Mouse (Mus musculus): Measurements from ENCODE around the gene Limk1.

Limk1 gene

DNA sequence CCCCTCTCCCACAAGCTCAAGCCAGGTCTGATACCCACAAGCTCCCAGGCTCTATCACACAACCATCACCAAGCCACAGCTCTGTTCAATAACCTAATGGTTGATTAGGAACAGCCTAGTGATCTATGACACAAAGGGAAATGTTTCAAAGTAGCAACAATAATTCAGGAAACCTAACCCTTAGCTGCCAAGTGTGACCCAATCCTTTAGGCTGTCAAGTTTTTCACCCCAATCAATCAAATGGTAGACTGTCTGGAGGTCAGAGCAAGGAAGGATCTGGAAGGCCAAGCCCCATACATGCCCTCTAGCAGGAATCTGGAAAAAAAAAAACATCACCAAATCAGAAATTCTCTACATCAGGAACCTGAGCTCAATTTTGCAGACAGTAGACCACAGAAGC, 57.6 kb downstream of the Limk1 start:
- DNase-seq (ENCODE audit: low read depth, low spot score), result no peak

- DNase-seq (ENCODE audit: low read depth, low spot score), result no peak
Observed at GRCm38 (mm10) chr5:134629508-134629907, 58.9 kb downstream of the Limk1 start.

DNA sequence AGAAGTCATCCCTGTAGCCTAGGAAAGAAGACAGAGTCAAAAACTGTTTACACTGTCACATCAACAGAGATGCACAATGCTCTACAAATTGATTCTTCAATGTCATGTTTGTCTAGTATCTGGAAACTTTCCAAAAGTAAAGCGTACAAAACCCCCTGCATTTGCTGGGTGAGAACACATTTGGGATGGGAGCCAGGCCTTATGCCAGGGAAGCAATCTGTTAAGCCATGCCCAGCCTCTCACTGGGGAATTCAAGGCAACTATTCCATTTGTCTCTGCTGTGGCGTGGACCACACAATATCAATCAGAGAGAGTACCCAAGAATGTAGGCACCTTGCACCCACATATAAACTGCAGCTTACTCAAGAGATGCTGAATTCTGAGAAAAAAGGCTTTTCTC, 66.3 kb downstream of the Limk1 start:
- no peak for DNase-seq (ENCODE audit: low read depth, low spot score)

DNA sequence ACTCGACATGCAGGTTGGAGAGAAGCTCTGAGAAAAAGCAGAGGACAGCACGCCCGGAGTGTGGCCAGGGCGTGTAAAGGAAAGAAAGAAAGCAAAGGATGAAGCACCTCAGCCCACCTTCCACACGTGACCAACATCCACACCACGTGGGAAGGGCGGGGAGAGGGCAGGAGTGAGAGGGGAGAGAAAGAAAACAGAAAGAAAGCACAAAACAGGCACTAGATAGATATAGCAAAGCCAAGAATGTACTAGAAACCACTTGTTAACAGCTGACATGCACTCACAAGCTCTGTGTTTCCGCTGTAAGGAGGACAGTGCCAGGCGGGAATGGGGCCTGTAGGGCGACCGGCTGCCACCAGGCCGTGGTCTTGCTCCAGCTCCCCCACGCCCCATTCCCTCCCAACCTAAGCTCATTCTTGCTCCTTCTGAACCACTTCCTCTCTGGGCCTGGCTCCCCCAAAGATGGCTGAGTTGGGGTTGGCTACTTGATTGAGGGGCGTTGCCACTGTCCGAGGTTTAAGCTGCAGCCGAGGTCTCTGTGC, 67.2 kb downstream of the Limk1 start:
- no peak for DNase-seq (ENCODE audit: low read depth, low spot score)

- no peak for DNase-seq (ENCODE audit: low read depth, low spot score)
Observed at GRCm38 (mm10) chr5:134620457-134620856, 67.9 kb downstream of the Limk1 start.

DNA sequence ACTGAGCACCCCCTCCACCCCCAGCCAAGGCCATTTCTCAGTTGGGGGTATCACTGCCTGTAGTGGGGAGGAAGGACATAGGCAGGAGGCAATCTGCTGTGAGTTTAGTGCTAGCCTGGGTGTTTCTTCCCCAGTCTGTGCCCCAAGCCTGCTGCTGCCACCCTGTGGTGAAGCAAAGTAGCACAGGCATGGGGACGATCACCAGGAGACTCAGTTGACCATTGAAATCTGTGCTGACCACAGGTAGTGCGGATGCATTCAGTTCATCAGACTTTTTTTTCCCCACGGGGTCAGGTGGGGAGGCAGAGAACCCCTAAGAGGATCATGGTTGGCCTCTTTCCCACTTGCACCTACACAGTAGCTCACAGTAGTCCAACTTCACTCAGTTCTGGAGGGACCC, 71.3 kb downstream of the Limk1 start:
- peak; percentile 57 for DNase-seq (ENCODE audit: low read depth, low spot score)

DNA sequence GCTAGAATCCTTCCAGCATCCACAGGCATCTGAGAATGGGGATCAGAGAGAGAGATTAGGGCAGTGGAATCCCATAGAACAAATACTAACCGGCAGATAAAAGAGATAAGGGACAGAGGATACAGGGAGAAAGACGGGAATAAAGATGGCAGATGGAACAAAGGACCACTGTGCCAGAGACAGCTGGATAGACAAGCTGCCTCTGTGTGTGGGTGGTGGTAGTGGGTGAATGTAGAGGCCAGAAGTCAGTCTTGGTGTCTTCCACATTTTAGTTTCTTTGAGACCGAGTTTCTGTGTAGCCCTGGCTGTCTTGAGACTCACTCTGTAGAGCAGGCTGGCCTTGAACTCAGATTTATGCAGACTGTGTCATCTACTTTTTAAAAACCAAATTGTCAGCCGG, 72.6 kb downstream of the Limk1 start:
- DNase-seq (ENCODE audit: low read depth, low spot score), result no peak

GRCm38 (mm10) chr5:134615380-134615779, 73.0 kb downstream of the Limk1 start:
- no peak for DNase-seq (ENCODE audit: low read depth, low spot score)

DNA sequence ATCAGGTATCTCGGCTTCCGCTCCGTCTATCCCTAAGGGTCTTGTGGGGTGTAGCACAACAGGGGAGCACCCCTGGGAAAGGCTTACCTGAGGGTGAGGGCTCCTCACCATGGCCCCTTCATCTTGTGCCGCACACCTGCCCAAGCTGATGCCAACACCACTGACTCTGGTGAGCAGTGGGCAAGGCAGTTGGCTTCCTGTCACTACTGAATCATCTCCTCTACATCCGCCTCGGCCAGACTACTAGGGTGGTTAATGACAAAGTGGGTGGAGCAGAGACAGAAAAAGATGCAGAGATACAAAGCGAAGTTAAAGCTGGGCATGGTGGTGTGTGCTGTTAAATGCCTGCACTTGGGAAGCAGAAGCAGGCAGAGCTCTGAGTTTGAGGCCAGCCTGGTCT, 73.6 kb downstream of the Limk1 start, which contains the start of gene Lat2:
Lat2 (minus strand) TSS at position 224 of the 400 bp plus-strand sequence.
- no peak for DNase-seq (ENCODE audit: low read depth, low spot score)

DNA sequence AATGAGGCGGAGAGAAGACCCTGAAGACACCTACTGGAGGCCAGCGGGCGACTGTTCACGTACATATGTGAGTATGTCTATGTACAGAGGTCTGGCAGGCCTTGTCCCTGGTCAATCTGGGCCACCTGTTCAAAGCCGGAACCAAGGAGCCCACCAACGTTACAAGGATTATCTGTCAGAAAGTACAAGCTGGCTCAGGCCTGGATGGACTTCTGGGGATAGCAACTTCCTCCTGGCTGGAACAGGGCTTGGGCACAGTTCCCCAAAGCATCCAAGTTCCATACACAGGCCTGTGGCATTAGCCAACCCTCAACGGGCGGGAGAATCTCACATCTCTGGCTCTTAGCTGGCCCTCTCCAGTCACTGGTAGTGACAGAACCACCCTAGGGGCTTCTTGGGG, 74.1 kb downstream of the Limk1 start:
- DNase-seq (ENCODE audit: low read depth, low spot score), result no peak

- DNase-seq (ENCODE audit: low read depth, low spot score), result no peak
Observed at GRCm38 (mm10) chr5:134613727-134614126, 74.7 kb downstream of the Limk1 start.

DNA sequence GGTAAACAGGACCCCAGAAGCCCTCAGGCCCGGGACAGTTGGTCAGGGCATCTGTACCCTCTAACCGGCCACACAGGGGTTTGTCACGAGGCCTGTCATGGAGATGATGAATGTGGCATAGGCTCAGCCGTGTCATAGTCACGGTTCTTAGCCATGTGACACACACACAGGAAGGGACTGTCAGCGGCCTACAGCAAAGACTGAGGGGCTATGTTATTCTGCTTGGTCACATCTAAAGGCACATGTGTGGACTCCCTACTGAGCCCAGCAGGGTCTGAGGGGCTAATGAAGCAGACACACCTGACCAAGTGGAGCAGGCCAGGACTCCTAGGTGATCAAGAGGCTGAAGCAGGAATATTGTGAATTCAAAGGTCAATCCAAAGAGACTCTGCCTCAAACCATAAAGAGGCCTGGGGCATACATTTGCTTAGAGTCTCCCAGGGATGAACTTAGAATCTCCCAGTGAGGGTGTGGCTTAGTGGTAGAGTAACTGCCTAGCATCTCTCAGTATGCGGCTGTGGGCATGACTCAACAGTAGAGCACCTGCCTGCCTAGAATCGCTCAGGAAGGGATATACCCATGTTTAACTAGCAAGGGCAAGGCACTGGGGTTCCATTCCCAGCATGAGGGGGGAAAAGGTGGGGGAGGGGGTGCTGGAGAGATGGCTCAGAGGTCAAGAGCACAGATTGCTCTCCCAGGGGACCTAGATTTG, 76.4 kb downstream of the Limk1 start:
- DNase-seq (ENCODE audit: low read depth, low spot score), result no peak

DNA sequence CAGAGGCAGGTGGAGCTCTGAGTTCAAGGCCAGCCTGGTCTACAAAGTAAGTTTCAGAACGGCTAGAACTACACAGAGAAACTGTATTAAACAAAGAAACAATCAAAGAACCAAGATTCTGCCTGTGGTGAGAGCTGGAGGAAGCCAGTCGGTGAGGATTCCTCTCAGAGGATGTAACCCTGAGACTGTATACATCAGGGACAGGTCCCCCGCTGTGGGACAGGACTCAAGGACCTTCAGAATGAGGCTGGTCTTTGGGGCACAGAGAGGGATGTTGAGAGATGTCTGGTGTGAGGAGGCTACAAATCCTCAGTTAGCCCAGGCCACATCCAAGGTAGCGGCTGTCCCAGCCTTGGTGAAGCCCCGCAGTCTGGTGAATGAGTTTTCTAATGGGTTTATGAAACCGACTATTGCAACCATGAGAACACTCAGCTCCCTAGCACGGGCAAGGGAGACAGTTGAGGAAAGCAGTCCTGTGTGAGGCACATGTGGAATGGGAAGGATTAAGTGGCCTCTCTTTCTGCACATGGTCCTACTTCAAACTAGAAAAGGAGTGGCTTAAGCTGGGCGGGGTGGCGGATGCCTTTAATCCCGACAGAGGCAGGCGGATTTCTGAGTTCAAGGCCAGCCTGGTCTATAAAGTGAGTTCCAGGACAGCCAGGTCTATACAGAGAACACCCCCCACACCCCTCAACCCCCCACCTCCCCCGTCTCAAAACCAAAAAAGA, 78.3 kb downstream of the Limk1 start:
- DNase-seq (ENCODE audit: low read depth, low spot score), result peak; percentile 89

- DNase-seq (ENCODE audit: low read depth, low spot score), result no peak
Observed at GRCm38 (mm10) chr5:134607121-134607520, 81.3 kb downstream of the Limk1 start.

- no peak for DNase-seq (ENCODE audit: low read depth, low spot score)
Observed at GRCm38 (mm10) chr5:134606314-134606713, 82.1 kb downstream of the Limk1 start.
